Comparison of ENCODE assay signal across 8 mouse cellular contexts in the genomic region with DNA sequence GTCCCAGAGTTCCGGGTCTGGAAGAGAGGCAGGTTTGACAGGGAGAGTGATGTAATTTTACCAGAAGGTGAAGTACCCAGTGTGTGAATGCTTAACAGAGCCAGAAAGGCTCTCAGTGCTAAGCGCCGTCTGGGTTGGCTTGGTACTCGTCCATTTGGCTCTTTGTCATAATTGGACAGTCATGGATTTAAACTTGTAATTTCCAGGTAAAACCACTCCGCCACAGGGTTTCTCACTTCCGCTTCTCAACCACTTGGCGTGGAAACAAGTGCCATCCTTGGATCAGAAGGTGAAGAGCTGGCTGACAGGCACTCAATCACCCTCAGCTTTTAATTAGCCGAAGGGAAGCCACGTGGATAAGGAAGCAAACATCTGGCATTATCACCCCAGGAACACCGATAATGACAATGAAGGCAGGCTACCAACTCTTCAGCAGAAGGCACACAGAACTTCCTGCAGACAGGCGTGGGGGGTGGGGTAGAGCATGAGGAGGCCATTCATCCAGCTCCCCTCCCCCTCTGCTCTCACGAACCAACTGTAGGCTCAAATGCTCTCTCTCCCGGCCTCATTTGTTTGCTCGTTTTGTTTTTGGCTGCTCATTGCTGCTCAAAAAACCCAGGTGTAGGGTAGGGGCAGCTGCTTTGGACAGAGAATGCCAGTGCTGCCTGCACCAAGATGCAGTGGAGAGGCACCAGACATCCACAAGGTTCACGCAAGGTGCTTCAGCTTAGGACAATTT.
DNase-seq lines count a peak whose midpoint lies in the region; ATAC-seq and TF ChIP-seq lines count a peak whose summit lies in the region.

No protein-coding gene starts in this region.

- peak; percentile 34 to 77 for ATAC-seq in hematopoietic stem cell, adult 5-6 weeks (replicated peaks in 1 of 2; ENCODE audit: insufficient read depth in 1 of 2, low FRiP score in 2 of 2, low TSS enrichment in 1 of 2, low read depth in 1 of 2, poor library complexity in 2 of 2, severe bottlenecking in 2 of 2)
- ATAC-seq in liver, embryonic 15.5 days (ENCODE audit: insufficient read depth): peak; percentile 49

- H3K27me3 ChIP-seq in liver, embryonic 15.5 days: no peaks in the 10 kb centered on the region

- WGBS in liver, embryonic 15.5 days (ENCODE audit: insufficient replicate concordance): 20% methylated on average over 15 of the region's 15 CpGs
- 36% methylated on average over 15 of the region's 15 CpGs for WGBS in olfactory bulb, adult 2 months

- peak overlapping the region; percentile 13; the same call in 1 of the 2 replicates for H3K4me3 ChIP-seq in layer of hippocampus, adult 2 months
- no peak overlapping the region for H3K4me3 ChIP-seq in liver, embryonic 15.5 days (replicated peaks)
- no peak overlapping the region for H3K4me3 ChIP-seq in olfactory bulb, adult 2 months (ENCODE audit: insufficient read depth, low read depth, low read length)

- no peak for TF ChIP-seq POLR2A in olfactory bulb, adult 2 months (IDR thresholded peaks at IDR 0.05; ENCODE audit: insufficient read depth, low read depth, low read length)

- H3K9me3 ChIP-seq in liver, embryonic 15.5 days (replicated peaks): no peaks in the 10 kb centered on the region

- no peaks in the 10 kb centered on the region for H3K36me3 ChIP-seq in liver, embryonic 15.5 days (replicated peaks)

- no peak for DNase-seq in layer of hippocampus, adult 2 months (ENCODE audit: low spot score in 2 of 2)
- DNase-seq in layer of hippocampus, adult 11-12 months (ENCODE audit: low spot score): no peak
- DNase-seq in cerebellum, postnatal 10 days: peak; percentile 73 to 76
- no peak for DNase-seq in urinary bladder, postnatal 10 days (ENCODE audit: low spot score)
- no peak for DNase-seq in urinary bladder, postnatal 4 days (ENCODE audit: low spot score in 2 of 2)

- H3K27ac ChIP-seq in layer of hippocampus, adult 2 months: peak overlapping the region; percentile 74
- H3K27ac ChIP-seq in liver, embryonic 15.5 days (replicated peaks): 0 out of 2 replicates have a peak overlapping the region, but pooled peaks have one; percentile 24
- 0 out of 2 replicates have a peak overlapping the region, but pooled peaks have one; percentile 4 for H3K27ac ChIP-seq in olfactory bulb, adult 2 months (ENCODE audit: insufficient read depth, low read depth, low read length)

- H3K9ac ChIP-seq in liver, embryonic 15.5 days: no peak overlapping the region

- TF ChIP-seq CTCF in layer of hippocampus, adult 2 months (conservative IDR thresholded peaks at IDR 0.05): no peak
- no peak for TF ChIP-seq CTCF in olfactory bulb, adult 2 months (IDR thresholded peaks at IDR 0.05; ENCODE audit: insufficient read depth, low read depth, low read length)

- peak overlapping the region; percentile 42 for H3K4me2 ChIP-seq in liver, embryonic 15.5 days

- peaks cover 26% of the 10 kb centered on the region for H3K4me1 ChIP-seq in liver, embryonic 15.5 days (replicated peaks)
- H3K4me1 ChIP-seq in olfactory bulb, adult 2 months (ENCODE audit: control insufficient read depth, insufficient read depth, low read length): peaks cover 14% of the 10 kb centered on the region

Comparison
In these comparisons a context has a peak if more than half of its experiments do, and no peak if none do; other contexts are left out.
1. DNase-seq: peak in cerebellum, postnatal 10 days (2 of 2); none in layer of hippocampus, adult 2 months (0 of 2), layer of hippocampus, adult 11-12 months (single experiment), urinary bladder, postnatal 10 days (single experiment) and urinary bladder, postnatal 4 days (0 of 2).
2. H3K27ac ChIP-seq: peak in every context shown above with its lines; median percentile 74 in layer of hippocampus, adult 2 months; 24 in liver, embryonic 15.5 days; 4 in olfactory bulb, adult 2 months.